Mouse (Mus musculus): Measurements from ENCODE around the gene Fbxo21. TPM values are rescaled to one million over a fixed set of nuclear protein-coding genes. Genes with fewer than 3 reads are reported as not detected.
A peak's percentile ranks its signal among the peaks of the same experiment; 100 is the strongest.

Gene Fbxo21
- total RNA-seq (2021): 10 to 100 TPM; 35.7 to 38.8 TPM
- long read RNA-seq, experiment 1, transcript Fbxo21-201 (12 exons, 3,883 nt): major isoform, 39 of 59 reads
- long read RNA-seq, experiment 1, transcript Fbxo21-206 (12 exons, 3,959 nt): minor isoform, 15 of 59 reads
- long read RNA-seq, experiment 1, partial matches to known transcripts: 2 of 59 reads
- long read RNA-seq, experiment 1, other reads (novel, unspliced or antisense): 3 of 59 reads
- long read RNA-seq, experiment 2, transcript Fbxo21-201 (12 exons, 3,883 nt): major isoform, 15 of 27 reads
- long read RNA-seq, experiment 2, transcript Fbxo21-206 (12 exons, 3,959 nt): minor isoform, 5 of 27 reads
- long read RNA-seq, experiment 2, partial matches to known transcripts: 2 of 27 reads
- long read RNA-seq, experiment 2, other reads (novel, unspliced or antisense): 5 of 27 reads

DNA sequence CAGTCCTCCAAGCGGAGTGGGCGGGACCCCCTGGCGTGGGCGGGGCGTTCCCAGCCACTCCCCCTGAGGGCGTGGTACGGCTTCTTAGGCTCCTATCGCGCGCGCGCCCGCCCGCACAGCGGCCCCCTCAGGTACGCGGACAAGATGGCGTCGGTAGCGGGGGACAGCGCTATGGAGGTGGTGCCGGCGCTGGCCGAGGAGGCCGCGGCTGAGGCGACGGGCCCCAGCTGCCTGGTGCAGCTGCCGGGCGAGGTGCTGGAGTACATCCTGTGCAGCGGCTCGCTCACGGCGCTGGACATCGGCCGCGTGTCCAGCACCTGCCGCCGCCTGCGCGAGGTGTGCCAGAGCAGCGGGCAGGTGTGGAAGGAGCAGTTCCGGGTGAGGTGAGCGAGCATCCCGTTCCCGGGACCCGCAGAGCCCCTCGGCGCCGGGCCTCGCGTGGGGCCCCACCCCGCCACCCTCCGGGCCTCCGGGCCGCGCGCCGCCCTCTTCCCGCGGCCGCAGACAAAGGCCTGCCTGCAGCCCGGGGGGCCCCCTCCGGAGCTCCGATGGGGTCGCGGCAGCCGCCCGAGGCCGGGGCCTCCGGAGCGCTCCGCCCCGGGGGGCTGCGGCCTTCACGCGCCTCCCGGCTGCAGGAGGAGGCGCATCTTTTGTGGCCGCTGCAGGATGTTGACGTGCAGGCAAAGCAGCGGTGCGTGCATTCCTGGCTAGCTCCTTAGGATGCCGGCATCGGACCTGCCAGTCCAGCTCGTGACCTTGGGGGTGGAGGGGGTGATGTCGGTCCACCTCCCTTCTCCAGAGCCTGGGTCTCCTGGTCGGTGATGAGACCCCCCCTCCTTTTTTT is at the start of gene Fbxo21:
Gene Fbxo21 (plus strand): TSS at position 74 of the 844 bp plus-strand sequence.
- DNase-seq: peak; percentile 98 to 99

DNA sequence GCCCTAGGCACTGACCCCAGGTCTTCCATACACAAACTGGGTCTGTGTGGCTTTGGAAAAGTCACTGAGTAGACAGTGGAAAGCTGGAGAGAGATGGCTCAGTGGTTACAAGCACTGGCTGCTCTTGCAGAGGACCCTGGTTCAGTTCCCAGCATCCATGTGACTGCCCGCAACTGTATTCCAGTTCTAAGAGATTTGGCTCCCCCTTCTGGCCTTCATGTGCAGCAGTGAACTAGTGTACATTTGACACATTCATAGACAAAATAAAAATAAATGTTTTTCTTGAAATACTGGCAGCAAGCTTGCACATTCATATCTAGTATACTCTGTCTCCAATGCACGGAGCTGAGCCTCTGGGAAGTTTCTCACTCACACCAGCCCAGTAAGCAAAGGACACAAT is 48.0 kb upstream of the Fbxo21 start:
- DNase-seq: no peak

DNA sequence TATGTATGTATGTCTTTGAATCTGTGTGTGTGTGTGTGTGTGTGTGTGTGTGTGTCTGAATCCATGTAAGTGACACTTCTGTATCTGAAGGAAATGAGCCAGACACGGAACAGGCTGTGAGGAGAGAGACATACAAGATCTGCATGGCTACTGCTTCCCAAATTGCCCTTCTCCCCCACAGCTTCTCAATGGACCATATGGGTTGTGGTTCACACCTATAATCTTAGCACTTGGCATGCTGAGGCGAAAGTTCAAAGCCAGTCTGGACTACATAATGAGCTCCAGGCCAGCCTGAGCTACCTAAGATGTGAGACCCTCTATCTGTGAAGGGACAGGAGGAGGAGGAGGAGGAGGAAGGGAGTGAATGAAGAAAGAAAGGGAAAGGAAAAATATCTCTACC is 44.3 kb upstream of the Fbxo21 start:
- DNase-seq: no peak

DNA sequence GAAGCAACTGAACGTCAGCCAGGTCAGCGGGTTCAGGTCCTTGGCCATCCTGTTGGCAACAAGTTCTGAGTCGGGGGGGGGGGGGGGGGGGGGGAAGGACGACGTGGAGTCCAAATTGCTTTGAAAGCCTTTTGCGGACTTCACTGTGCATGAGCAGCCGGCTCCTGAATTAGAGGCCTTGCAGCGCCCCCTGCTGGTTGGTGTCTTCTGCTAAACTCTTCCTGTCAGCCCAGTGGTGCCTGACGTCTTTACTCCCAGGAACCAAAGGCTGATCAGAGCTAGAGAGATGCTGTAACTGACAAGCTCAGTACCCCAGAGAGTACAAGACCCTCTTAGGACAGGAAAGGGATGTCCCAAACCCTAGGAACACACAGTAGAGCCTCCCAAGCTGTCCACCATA is 43.7 kb upstream of the Fbxo21 start:
- DNase-seq: peak; percentile 66 to 91

DNA sequence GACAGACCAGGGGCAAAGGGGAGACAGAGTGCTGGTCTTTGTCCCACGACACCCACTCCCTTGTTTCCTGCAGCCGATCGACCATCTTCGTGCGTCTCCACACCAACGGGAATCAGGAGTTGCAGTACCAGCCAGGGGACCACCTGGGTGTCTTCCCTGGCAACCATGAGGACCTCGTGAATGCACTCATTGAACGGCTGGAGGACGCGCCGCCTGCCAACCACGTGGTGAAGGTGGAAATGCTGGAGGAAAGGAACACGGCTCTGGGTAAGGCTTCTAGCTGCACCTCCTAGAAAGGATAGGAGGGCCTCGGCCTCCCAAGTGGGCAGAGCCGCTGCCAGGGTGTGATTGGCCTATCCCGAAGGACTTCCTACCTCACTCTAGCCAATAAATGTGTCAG is 40.2 kb upstream of the Fbxo21 start:
- no peak for DNase-seq

DNA sequence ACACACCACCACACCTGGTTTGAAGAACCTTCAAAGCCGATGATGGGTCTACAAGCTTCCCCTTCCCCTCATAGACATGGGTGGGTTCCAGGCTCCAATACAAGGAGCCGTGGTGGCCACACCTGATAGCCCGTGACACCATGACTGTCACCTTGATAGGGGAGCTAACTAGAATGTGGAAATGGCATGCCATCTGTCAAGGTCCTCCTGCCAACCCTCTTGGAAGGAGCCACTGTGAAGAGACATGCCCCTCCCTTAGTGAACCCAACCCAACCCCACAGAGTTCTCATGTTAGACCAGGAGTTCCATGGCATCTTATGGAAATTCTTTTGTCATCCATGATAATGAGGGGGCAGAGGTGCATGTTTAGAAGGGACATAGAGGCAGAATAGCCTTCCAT is 39.3 kb upstream of the Fbxo21 start:
- DNase-seq: no peak

DNA sequence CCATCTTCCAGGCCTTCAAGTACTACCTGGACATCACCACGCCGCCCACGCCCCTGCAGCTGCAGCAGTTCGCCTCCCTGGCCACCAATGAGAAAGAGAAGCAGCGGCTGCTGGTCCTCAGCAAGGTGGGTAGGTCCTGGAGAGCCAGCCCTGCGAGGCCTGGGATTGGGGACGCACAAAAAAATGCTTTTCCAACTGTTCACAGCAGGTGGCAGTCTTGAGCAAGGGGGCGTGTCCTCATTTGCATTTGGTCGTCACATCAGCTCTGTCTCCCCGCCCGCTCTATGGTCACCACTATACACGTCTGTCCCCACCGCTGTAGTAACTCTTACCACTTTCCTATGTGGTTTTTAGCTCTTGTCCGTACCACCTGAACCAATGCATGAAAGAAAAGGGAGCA is 38.3 kb upstream of the Fbxo21 start:
- peak; percentile 52 to 83 for DNase-seq

DNA sequence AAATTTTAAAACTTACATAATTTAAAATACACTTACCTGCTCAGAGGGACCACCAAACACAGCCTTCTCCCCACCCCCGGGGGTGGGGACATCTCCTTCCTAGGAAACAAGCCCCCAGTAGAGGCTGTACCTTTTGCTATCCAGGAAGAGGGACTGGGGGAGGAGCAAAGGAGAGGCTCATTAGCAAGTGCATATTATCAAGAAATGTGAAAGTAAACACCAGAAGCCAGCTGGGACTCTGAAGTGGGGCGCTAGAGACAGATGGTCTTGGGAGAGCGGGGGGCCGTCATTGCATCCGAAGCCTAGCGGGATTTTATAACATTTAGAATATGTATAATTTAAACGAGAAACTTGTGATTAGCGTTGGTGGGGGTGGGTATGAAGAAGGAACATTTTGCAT is 37.1 kb upstream of the Fbxo21 start:
- DNase-seq: no peak

DNA sequence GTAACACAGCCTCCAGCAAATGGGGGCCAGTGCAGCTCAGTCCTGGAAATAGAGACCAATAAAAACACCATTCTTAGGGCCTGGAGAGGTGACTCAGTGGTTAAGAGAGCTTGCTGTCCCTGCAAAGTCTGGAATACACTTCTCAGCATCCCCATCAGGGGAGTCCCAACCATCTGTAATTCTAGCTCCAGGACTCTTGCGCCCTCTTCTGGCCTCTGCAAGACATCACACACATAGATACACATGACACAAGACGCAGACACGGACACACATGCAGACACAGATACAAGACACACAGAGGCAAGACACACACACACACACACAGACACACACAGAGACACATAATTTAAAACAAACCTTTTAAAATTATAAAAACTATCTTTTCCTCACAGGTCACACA is 35.0 kb upstream of the Fbxo21 start:
- no peak for DNase-seq

DNA sequence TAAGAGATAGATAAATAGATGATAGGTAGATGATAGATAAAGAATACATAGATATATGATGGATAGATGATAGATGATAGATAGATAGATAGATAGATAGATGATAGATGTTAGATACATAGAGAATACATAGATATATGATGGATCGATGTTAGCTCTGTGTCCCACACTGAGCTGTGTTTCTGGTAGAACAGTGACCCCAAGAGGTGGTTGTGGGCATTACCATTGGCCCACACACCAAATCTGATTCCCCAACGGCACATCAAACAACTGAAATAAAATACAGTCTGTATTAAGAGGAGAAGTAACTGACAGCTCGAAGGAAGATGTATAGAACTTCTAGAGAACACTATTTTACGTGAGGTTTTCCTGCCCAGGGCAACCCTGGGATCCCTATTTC is 29.9 kb upstream of the Fbxo21 start:
- peak in 1 of 2 experiments; percentile 59 for DNase-seq

DNA sequence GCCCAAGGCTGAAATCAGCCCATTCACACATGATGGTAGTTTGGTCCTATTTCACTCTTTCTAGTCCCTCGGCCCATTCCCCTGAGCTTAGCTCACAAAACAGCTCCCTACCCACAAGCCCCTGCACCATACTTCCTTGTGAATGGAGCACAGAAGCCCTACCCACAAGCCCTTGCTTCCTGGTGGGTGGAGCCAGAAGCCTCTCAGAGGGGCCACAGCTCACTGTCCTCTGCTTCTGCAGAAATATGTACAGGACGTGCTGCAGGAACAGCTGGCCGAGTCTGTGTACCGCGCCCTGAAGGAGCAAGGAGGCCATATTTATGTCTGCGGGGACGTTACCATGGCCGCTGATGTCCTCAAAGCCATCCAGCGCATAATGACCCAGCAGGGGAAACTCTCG is 27.1 kb upstream of the Fbxo21 start:
- DNase-seq: no peak

DNA sequence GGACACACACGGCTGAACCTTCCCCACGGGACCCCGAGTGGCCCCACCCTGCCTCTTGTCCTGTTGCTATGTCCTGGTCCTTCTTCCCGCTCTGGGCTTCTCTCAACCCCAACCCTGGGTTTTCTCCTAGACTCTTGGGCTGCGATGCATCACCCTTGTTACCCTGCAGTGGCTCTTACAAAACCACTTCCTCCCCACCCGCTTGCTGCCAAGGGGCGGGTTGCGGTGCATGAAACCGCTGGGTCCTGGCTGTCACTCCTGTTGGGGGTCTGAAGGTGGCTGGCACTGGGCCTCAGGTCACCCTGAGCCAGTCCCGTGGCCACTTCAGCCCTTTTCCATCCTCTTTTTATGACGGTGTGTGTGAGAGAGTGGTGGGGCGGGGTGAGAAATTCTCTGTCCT is 22.6 kb upstream of the Fbxo21 start:
- DNase-seq: no peak

DNA sequence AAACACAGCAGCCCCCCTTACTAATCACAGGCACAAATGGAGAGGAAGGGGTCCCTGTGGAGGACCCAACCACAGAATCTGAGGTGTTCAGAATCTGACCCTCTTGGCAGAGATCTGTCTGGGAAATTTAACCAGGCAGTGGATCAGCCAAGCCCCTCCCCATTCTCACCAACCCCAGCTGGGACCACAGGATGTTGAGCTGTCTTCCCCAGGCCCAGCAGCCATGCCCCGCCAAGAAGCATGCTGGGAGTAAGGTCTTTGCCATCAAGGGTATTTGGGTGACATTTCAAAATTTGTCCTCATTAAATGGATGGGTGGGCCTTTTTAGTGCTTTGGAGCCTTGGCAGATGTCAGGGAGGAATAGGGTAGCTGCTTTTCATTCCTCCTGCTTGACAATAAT is 22.1 kb upstream of the Fbxo21 start:
- DNase-seq: no peak

DNA sequence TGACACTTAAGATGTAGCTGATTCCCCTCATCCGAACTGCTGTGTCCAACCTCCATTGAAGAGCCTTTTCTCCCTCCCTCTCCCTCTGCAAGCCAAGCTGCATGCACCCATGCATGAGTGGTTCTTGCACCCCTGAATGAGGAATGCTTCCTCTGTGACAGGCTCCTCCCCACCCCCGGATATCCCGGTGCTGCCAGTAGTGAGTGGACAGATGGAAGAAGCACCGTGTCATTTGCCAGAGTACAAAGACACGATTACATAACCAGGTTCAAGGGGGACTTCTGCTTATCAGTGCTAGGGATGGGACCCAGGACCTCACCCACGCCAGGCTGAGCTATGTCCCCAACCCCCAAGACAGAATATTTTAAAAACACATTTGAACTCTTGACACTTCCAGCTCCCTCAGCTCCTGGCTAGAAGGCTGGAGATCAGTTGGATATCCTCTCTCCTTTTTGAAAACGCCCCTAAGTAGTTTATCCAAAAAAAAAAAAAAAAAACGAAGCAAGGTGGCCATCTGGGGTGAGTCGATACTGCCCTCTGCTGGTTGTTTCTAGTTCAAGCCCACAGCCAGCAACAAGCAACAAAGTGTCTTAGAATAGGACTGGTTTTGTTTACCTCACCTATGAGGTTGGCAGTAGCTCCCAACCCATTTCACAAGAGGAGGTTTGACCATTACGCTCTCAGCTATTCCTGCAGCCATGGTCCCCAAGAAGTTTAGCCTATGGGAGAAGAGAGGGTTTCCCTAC is 20.7 kb upstream of the Fbxo21 start:
- peak; percentile 24 to 32 for DNase-seq

DNA sequence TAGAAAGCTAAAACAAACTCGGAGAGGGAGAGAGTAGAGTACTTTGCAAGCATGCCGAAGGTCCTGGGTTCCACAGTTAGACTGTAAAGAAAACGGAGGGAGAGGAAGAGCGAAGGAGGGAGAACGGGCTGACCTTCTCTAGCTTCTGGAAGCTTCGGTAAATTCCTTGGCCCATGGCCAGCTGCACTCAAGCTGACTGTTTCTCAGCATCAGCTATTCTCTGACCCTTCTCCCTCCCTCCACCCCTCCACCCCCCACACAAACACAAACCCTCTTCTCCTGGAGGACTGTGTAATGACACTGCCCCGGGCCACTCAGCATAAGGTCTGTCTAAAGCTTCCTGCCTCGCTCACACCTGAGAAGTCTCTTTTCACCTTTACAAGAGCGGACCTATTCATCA is 11.8 kb upstream of the Fbxo21 start:
- no peak for DNase-seq

DNA sequence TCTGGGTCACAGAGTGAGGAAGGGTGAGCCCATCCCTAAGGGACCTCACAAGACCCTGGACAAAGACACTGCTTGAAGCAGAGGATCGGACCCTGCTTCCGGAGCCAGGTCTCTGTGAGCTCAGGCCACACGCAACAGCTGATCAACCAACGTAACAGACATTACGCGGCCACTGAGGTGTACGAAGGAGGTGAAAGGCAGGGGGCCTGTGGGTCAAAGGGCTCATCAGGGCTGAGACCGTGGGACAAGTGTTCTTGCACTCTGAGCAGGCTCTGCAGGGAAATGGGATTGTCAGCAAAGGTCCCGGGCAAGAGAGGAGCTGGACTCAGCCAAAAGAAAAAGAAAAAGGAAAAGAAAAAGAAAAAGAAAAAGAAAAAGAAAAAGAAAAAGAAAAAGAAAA is 9.6 kb upstream of the Fbxo21 start:
- DNase-seq: no peak

DNA sequence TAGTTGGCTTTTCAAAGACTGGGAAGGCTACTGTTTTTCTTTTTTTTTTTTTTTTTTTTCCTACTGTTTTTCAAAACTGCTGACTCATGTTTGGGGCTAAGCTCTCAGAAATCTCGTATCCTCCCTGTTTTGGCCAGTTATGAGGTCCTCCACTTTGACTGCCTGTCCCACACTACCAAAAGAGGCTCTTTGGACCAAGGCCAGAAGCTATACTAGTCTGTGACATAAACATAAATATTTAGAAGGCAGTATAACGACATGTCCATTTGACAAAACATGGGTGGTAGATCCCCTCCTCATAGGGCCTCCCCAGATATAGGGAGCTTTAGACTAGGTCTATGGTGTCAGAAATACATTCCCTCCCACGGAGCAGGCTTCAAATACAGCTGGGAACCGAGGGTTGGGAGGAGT is 8.9 kb upstream of the Fbxo21 start:
- DNase-seq: no peak

DNA sequence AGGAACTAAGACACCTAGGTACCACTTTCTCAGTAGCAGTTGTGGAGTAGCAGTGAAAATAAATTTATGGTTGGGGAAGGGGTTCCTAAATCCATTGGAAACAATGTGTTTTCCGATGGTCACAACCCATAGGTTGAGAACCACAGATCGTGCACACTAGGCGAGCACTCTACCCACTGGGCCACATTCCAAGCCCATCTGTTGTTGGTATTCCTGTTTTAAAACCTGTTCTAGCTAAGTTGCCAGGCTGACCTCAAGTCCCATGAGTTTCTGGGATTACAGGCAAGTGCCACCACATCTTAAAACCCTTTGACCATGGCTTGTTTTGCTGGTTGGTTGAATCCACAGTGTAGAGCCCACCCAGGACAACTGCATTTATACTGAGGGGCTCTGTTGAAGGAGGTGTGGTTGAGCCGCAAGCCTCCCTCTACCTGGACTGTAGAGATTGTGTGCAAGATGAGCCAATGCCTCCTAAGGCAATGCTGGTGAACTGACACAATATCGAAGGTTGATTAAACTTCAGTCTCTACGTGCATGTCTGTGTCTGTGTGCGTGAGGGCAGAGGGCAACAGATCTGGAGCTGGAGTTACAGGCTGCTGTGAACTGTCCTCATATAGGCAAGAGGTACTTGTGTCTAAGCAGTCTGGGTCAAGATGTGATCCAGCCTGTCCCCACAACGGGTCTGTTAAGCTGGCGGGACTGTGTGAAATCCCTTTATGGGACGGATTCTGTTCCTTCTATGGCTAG is 6.7 kb upstream of the Fbxo21 start:
- DNase-seq: no peak

DNA sequence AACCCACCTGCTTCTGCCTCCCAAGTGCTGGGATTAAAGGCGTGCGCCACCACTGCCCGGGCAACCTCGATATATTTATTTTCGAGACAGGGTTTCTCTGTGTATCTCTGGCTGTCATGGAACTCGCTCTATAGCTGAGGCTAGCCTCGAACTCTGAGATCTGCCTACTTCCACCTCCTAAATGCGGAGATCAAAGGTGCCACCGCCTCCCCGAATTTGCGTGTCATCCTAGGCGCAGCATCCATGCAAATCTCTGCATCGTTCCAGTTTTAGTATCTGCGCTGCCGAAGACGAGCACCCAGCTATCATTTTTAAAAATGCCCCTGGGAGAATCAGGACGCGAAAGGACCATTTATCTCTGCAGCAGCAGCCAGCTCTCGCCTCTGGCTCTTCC is 270 bp upstream of the Fbxo21 start:
- no peak for DNase-seq

DNA sequence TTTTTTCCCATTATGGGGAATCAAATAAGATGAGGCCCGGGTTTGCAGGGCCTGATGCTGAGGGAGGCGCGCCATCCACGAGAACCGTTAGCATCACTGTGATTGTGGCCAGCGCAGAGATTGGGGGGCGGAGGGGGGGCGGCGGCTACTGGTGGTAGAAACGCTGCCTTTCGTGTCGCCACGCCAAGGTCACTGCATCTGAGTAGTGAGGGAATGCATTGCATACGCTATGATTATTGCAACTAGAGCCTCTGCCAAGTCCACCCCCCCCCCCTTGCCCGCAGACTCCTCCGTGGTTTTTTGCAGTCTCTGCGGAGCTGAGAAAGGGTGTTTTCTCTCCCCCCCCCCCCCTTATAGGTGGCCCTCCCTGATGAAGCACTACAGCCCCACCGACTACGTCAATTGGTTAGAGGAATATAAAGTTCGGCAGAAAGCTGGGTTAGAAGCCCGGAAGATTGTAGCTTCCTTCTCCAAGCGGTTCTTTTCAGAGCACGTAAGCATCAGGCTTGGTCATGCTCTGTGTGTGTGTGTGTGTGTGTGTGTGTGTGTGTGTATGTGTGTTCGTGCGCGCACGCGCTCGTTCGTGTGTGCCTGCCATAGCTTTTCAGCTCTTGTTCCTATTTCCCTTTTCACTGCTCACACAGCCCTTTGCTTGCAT is 1.1 kb downstream of the Fbxo21 start:
- peak; percentile 29 to 39 for DNase-seq

DNA sequence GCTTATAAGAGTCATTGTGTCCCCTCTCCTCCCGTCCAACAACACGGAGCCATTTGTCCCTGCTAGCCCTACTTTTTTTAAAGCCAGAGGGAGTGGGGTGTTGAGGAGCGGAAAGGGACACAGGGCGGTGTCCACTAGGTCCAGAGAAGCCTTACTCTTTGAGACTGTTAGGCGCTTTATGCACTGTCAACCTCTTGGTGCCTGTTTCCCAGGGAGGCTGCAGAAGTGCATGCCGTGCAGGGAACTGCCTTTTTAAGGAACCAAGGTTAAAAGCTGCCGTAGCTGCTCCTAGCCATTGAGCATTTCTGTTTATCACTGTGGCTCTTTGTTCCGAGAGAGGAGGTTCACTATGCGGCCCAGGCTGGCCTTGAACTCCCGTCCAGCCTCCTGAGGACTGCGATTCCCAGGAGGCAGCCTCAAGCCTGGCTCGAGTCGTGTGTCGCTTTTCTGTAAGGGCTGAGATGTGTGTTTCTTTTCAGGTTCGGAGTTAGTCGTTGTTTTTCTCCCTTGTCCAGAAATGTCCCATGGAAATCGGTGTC is 1.7 kb downstream of the Fbxo21 start:
- DNase-seq: no peak

Data from heart, adult 18-20 months (tissue).